Mouse (Mus musculus): ENCODE results near the gene Gm8897. TPM values are rescaled to one million over a fixed set of nuclear protein-coding genes. Genes with fewer than 3 reads are reported as not detected.

The Gm8897 gene
- polyA plus RNA-seq (2014; fragmentation: Illumina TruSeq; extraction: RNeasy Lipid Tissue Mini Kit (QIAGEN cat#74804); ENCODE audit: low read depth, low replicate concordance) = not detected

DNA sequence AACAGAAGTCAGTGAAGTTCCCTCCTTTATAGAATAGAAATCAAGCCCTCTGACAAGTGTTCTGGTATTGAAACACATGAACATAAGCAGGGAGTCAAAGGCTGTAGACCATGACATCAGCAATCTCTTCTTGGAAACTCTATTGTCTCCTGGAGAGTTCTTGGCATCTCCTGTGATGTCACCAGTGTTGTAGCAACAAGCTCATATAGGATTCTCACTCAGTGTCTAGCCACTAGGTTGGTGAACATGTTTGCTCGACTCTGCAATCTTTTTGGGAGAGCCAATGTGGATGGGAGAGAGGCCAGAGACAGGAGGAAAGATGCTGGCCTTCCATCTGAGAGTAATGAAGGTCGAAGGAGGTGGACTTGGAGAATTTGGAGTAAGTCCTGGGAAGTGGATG lies at the start of gene Gm8897:
Gene Gm8897 (plus strand): TSS at position 301 of the 400 bp plus-strand sequence.

Other genes starting within 250 kb of the Gm8897 start
- not detected for gene Gm5861, start 233.3 kb upstream of the Gm8897 start, polyA plus RNA-seq (2014; fragmentation: Illumina TruSeq; extraction: RNeasy Lipid Tissue Mini Kit (QIAGEN cat#74804); ENCODE audit: low read depth, low replicate concordance)
- not detected for gene Gm8890, start 160.4 kb upstream of the Gm8897 start, polyA plus RNA-seq (2014; fragmentation: Illumina TruSeq; extraction: RNeasy Lipid Tissue Mini Kit (QIAGEN cat#74804); ENCODE audit: low read depth, low replicate concordance)
- not detected for gene Speer1, start 74.9 kb upstream of the Gm8897 start, polyA plus RNA-seq (2014; fragmentation: Illumina TruSeq; extraction: RNeasy Lipid Tissue Mini Kit (QIAGEN cat#74804); ENCODE audit: low read depth, low replicate concordance)
- not detected for gene Gm8906, start 86.3 kb downstream of the Gm8897 start, polyA plus RNA-seq (2014; fragmentation: Illumina TruSeq; extraction: RNeasy Lipid Tissue Mini Kit (QIAGEN cat#74804); ENCODE audit: low read depth, low replicate concordance)
- not detected for gene Gm6460, start 178.5 kb downstream of the Gm8897 start, polyA plus RNA-seq (2014; fragmentation: Illumina TruSeq; extraction: RNeasy Lipid Tissue Mini Kit (QIAGEN cat#74804); ENCODE audit: low read depth, low replicate concordance)